Mouse (Mus musculus) adrenal gland, adult 2 months (tissue): ENCODE results near the gene Armcx6. TPM values are rescaled to one million over a fixed set of nuclear protein-coding genes. Genes with fewer than 3 reads are reported as not detected.

Source experiments
- microRNA-seq, 2 experiments: library from miRNA; unstranded; fragments of <30 nt; microRNA quantifications; one replicate each; pipeline ENCODE4 v1.2.0; 2021
- polyA plus RNA-seq: library from polyadenylated mRNA; depleted of rRNA; stranded (reverse); fragments of >200 nt; gene quantifications from 2 replicates; pipeline ENCODE4 v1.2.3, GENCODE M21; 2012; rRNA removed
- total RNA-seq, 2 experiments: library from RNA; stranded (reverse); gene quantifications; 2 replicates each; pipeline ENCODE4 v1.2.3; 2021

Gene Armcx6
- total and polyA plus RNA-seq, 3 experiments, result 1.2 to 14.7 (median 5.9) TPM

Small RNA genes within 50 kb of the gene (microRNA-seq; reads per million reads assigned to microRNA genes)
- gene Mir7093, result 0 to 1.2 reads per million in 2 experiments

Other genes with a start within 250 kb of the Armcx6 start
- gene Timm8a1, start 209.6 kb downstream of the Armcx6 start, total RNA-seq, result 10 to 100 TPM; 33.2 to 40.3 TPM
- gene Timm8a1, start 209.6 kb downstream of the Armcx6 start, polyA plus RNA-seq, result 0.30 and 0.33 TPM in 2 replicates
- gene Btk, start 167.8 kb downstream of the Armcx6 start, total RNA-seq, result 1 to 10 TPM; 1.3 to 1.7 TPM
- 0.11 and 0.17 TPM in 2 replicates for gene Btk, start 167.8 kb downstream of the Armcx6 start, polyA plus RNA-seq
- 100 to 1,000 TPM; 189 to 235 TPM for gene Rpl36a, start 165.8 kb downstream of the Armcx6 start, total RNA-seq
- gene Rpl36a, start 165.8 kb downstream of the Armcx6 start, polyA plus RNA-seq, result 7.7 and 8.0 TPM in 2 replicates
- 10 to 100 TPM; 13.5 to 16.4 TPM for gene Gla, start 150.3 kb downstream of the Armcx6 start, total RNA-seq
- gene Gla, start 150.3 kb downstream of the Armcx6 start, polyA plus RNA-seq, result 0.91 and 1.1 TPM in 2 replicates
- gene Hnrnph2, start 150.2 kb downstream of the Armcx6 start, total RNA-seq, result 100 to 1,000 TPM in 1 of 2 experiments, 10 to 100 TPM in 1; 99.9 to 107 TPM
- gene Hnrnph2, start 150.2 kb downstream of the Armcx6 start, polyA plus RNA-seq, result 2.1 TPM in 2 replicates
- 10 to 100 TPM in 1 of 2 experiments, 1 to 10 TPM in 1; 9.1 to 14.9 TPM for gene Armcx4, start 64.9 kb downstream of the Armcx6 start, total RNA-seq
- 0.51 and 0.56 TPM in 2 replicates for gene Armcx4, start 64.9 kb downstream of the Armcx6 start, polyA plus RNA-seq
- gene Armcx1, start 33.5 kb downstream of the Armcx6 start, total RNA-seq, result 10 to 100 TPM; 18.5 to 21.7 TPM
- 0.94 and 1.9 TPM in 2 replicates for gene Armcx1, start 33.5 kb downstream of the Armcx6 start, polyA plus RNA-seq
- 10 to 100 TPM; 36.0 to 44.7 TPM for gene Armcx3, start 5.2 kb upstream of the Armcx6 start, total RNA-seq
- gene Armcx3, start 5.2 kb upstream of the Armcx6 start, polyA plus RNA-seq, result 1.6 and 3.1 TPM in 2 replicates
- 10 to 100 TPM; 23.9 to 57.8 TPM for gene Armcx2, start 57.8 kb upstream of the Armcx6 start, total RNA-seq
- 32.0 and 40.6 TPM in 2 replicates for gene Armcx2, start 57.8 kb upstream of the Armcx6 start, polyA plus RNA-seq
- gene Nxf2, start 213.3 kb upstream of the Armcx6 start, total RNA-seq, result not detected
- gene Nxf2, start 213.3 kb upstream of the Armcx6 start, polyA plus RNA-seq, result not detected in 2 replicates